ENCODE assay signal across 8 mouse cellular contexts in the genomic region with DNA sequence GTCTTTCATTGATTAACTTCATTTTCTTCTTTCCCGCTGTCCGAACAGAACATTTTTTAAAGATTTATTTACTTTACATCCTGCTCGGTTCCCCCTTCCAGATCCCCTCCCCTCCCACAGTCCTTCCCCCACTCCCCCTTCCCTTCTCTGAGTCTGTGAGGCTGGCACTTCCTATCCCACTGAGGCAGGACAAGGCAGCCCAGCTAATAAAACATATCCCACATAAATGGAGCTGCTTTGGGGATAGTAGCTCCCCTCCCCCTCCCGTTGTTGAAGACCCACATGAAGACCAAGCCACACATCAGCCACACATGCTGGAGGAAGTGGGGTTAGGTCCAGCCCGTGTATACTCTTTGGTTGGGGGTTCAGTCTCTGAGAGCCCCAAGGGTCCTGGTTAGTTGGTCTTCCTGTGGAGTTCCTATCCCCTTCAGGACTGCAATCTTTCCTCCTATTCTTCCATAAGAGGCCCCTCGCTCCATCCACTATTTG. TPM values are rescaled to one million over a fixed set of nuclear protein-coding genes. Genes with fewer than 3 reads are reported as not detected.
DNase-seq lines count a peak whose midpoint lies in the region; ATAC-seq and TF ChIP-seq lines count a peak whose summit lies in the region.

No protein-coding gene starts in this region.

- no peak overlapping the region; the same call in 1 of the 2 replicates for H3K9ac ChIP-seq in ES-E14 (ENCODE audit: insufficient read depth, low read depth, low read length, poor library complexity, severe bottlenecking)
- peak overlapping the region; percentile 95 for H3K9ac ChIP-seq in heart, postnatal 0 days (replicated peaks; ENCODE audit: low read depth, low read length)

- no peaks in the 10 kb centered on the region for H3K9me3 ChIP-seq in ES-E14 (ENCODE audit: control insufficient read depth, insufficient read depth, low read depth, low read length)
- no peaks in the 10 kb centered on the region for H3K9me3 ChIP-seq in heart, postnatal 0 days (replicated peaks; ENCODE audit: control insufficient read depth, low read length)

- TF ChIP-seq CTCF in heart, postnatal 0 days (IDR thresholded peaks at IDR 0.05; ENCODE audit: low read depth): no peak

- WGBS in heart, postnatal 0 days: 55% methylated on average over 6 of the region's 6 CpGs

- no peak for ATAC-seq in heart, postnatal 0 days (ENCODE audit: insufficient read depth, low read depth)

- TF ChIP-seq EP300 in heart, postnatal 0 days (IDR thresholded peaks at IDR 0.05; ENCODE audit: low read depth): no peak

- no peaks in the 10 kb centered on the region for H3K36me3 ChIP-seq in ES-E14 (ENCODE audit: control insufficient read depth, insufficient read depth, low read length, poor library complexity, severe bottlenecking)
- no peaks in the 10 kb centered on the region for H3K36me3 ChIP-seq in heart, postnatal 0 days (replicated peaks; ENCODE audit: control insufficient read depth, insufficient read depth, low read length)

- H3K27me3 ChIP-seq in heart, postnatal 0 days (ENCODE audit: control insufficient read depth, insufficient read depth, low read length): no peaks in the 10 kb centered on the region

- DNase-seq in frontal cortex, postnatal 10 days (ENCODE audit: low spot score in 2 of 2): peak; percentile 13 to 17
- DNase-seq in frontal cortex, adult 2 months (ENCODE audit: extremely low spot score in 1 of 2, low spot score in 1 of 2): no peak
- no peak for DNase-seq in ES-E14 (ENCODE audit: low read depth, low spot score)
- DNase-seq in heart, postnatal 0 days (ENCODE audit: low spot score): no peak
- peak; percentile 6 for DNase-seq in lung, postnatal 10 days
- no peak for DNase-seq in urinary bladder, postnatal 4 days (ENCODE audit: low spot score in 2 of 2)
- DNase-seq in natural killer cell, adult 2 months (ENCODE audit: low spot score in 2 of 2): no peak
- no peak for DNase-seq in left cerebral cortex, adult 8-10 months (ENCODE audit: low spot score in 2 of 2)

- no peak overlapping the region for H3K27ac ChIP-seq in ES-E14 (ENCODE audit: insufficient read depth, low read depth, low read length, poor library complexity, severe bottlenecking)
- H3K27ac ChIP-seq in heart, postnatal 0 days (ENCODE audit: low read depth): peak overlapping the region; percentile 71

- in situ Hi-C loops in ES-E14 (cut with MboI; ENCODE audit: low sequenced_read_pairs in 2 of 2, unreplicated experiment in 2 of 2): no loop called here

- peaks cover 0 to 2% of the 10 kb centered on the region in 2 experiments; a peak in 3 of 4 replicates for H3K4me1 ChIP-seq in ES-E14 (ENCODE audit: control insufficient read depth in 2 of 2, insufficient read depth in 2 of 2, low read length in 2 of 2, poor library complexity in 1 of 2)
- H3K4me1 ChIP-seq in heart, postnatal 0 days (ENCODE audit: control insufficient read depth, insufficient read depth): 0 out of 2 replicates have a peak, but pooled peaks cover 5% of the 10 kb centered on the region

- H3K4me2 ChIP-seq in heart, postnatal 0 days (ENCODE audit: low read depth, low read length): peak overlapping the region; percentile 89

- peak overlapping the region; percentile 73 to 86 for H3K4me3 ChIP-seq in ES-E14 (ENCODE audit: insufficient read depth in 1 of 2, low read depth in 1 of 2, low read length in 2 of 2, poor library complexity in 1 of 2, severe bottlenecking in 1 of 2)
- peak overlapping the region; percentile 97 for H3K4me3 ChIP-seq in heart, postnatal 0 days (ENCODE audit: low read depth, low read length)

TF ChIP-seq in ES-E14, 5 proteins besides CTCF, POLR2A, EP300 and RAD21:
- TF ChIP-seq ZNF384 (IDR thresholded peaks at IDR 0.05; ENCODE audit: low read depth, low read length): no peak
- no peak for TF ChIP-seq ZC3H11A (IDR thresholded peaks at IDR 0.05; ENCODE audit: borderline replicate concordance, low read depth, low read length)
- TF ChIP-seq CHD2 (IDR thresholded peaks at IDR 0.05; ENCODE audit: low read depth, low read length): no peak
- no peak for TF ChIP-seq MAFK (IDR thresholded peaks at IDR 0.05; ENCODE audit: insufficient read depth, low read depth, low read length)
- TF ChIP-seq HCFC1 (IDR thresholded peaks at IDR 0.05; ENCODE audit: borderline replicate concordance, insufficient read depth, low read length): no peak

RNA-seq across cellular contexts. Expression of gene Fam135a, which starts 0.8 kb away (rescaled TPM):
- polyA plus RNA-seq in frontal cortex, adult 2 months (2012; rRNA removed): 40.3 and 42.8 TPM in 2 replicates
- 13.7 and 15.6 TPM in 2 replicates for total RNA-seq in ES-E14 (2012; rRNA removed)
- 25.2 and 36.7 TPM in 2 replicates for total RNA-seq in heart, postnatal 0 days (2014; rRNA removed; ENCODE audit: low replicate concordance)
- 16.7 and 18.0 TPM in 2 replicates for polyA plus RNA-seq in heart, postnatal 0 days (2015; fragmentation: Nextera tagmentation; extraction: Ambion mirVana)
- total RNA-seq in left cerebral cortex, adult 8-10 months (2022): 10 to 100 TPM; 32.0 to 37.2 (median 32.5) TPM

Comparison
In these comparisons a context has a peak if more than half of its experiments do, and no peak if none do; other contexts are left out.
1. DNase-seq: peak in frontal cortex, postnatal 10 days (2 of 2) and lung, postnatal 10 days (single experiment); none in frontal cortex, adult 2 months (0 of 2), ES-E14 (single experiment), heart, postnatal 0 days (single experiment), urinary bladder, postnatal 4 days (0 of 2), natural killer cell, adult 2 months (0 of 2) and left cerebral cortex, adult 8-10 months (0 of 2).